Mouse (Mus musculus): ENCODE measurements around the gene Fgfbp3.
"Not testable (repeated sequence)": the region's sequence is repeated elsewhere in the genome, so short reads cannot be mapped to it uniquely, and the experiment has no call there.

Gene Fgfbp3

DNA sequence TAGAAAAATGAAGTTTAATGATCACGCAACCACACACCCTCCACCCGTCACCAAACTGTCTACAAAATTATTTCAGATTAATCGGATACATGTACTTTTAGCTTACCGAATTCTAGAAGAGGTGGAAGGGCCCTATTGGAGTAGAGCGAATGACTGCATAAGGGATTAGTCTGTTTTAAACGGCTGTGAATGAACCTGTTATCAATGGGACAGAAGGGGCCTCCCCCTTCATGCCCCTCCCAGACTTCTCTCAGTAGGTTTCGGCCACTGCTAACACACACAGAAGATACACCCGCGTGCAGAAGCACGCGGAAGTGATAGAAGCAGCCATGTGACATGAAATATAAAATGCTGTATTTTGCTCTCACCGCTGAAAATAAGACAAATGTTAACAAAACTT, at the start of gene Fgfbp3:
Gene Fgfbp3, minus strand, starts transcription at position 150 of the 400 bp plus-strand sequence.
- peak; percentile 38 for DNase-seq

DNA sequence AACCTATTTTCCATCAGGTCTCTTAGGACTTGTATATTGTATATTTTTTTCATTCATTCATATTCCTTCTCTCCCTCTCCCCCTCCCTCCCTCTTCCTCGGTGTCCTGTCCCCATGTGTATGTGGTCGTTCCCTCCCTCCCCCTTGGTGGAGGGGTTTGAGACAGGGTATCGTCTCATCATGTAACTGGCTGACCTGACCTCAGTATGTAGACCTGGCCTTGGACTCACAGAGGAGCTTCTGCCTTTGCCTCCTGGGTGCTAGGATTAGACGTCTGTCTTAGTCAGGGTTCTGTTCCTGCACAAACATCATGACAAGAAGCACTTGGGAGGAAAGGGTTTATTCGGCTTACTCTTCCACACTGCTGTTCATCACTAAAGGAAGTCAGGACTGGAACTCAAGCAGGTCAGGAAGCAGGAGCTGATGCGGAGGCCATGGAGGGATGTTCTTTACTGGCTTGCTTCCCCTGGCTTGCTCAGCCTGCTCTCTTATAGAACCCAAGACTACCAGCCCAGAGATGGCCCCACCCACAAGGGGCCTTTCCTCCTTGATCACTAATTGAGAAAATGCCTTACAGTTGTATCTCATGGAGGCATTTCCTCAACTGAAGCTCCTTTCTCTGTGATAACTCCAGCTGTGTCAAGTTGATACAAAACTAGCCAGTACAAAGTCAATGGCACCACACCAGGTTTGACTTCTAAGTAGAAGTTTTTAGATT, 43.3 kb upstream of the Fgfbp3 start:
- DNase-seq: not testable (repeated sequence)

DNA sequence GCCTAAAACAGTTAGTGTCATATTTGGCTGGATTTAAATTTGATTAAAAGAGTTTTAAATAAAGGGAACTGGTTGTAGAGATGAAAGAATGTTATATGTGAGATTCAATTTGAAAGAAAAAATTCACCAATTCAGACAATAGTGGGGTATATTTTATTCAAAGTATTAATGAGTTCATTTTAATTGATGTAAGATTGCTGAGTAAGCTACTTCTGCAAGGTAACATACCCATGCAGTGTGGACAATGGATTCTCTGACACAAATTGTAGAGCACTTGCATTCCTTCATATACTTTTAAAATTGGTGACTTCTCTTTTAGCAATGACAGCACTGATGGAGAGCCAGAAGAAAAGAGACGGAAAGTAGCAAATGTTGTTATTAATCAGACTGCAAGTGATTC, 41.9 kb upstream of the Fgfbp3 start:
- no peak for DNase-seq

DNA sequence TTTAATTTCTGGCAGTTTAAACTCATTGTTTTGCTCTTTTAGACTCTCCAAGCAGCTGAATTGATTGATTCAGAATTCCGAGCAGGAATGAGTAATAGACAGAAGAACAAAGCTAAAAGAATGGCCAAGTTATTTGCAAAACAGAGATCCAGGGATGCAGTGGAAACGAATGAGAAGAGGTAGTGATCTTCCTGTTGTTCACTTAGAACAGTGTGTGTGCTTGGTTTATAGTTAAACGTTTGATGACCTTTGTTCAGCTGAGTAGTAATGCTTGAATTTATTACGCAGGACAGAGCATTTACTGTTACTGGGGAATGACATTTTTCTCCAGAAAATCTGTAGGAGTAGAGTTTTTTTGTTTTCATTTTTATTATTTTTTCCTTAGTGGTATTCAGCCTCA, 38.9 kb upstream of the Fgfbp3 start:
- no peak for DNase-seq

DNA sequence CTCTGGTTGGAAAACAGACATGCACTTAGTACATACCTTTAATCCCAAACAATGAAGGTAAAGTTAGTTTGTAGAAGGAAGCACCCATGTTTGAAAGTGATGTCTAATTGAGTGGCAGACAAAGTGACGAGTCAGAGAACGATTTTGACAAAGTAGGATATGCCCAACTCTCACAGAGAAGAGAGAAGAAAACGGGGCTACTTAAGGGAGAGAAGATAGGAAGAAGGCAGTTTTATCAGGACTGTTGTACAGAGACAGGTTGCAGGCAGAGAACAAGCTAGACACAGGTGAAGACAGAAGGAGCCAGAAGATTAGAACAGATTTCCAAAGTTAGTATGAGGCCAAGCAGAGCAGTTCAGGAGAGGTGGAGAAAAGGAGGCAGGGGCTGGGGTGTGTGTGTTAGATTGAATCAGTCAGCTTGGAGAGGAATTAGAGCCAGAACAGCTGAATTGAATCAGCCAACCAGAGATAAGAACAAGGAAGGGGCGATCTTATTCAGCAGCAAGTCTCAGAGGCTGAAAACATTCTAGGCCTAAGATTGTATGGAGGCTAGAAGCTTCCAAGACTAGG, 34.3 kb upstream of the Fgfbp3 start:
- DNase-seq: no peak

DNA sequence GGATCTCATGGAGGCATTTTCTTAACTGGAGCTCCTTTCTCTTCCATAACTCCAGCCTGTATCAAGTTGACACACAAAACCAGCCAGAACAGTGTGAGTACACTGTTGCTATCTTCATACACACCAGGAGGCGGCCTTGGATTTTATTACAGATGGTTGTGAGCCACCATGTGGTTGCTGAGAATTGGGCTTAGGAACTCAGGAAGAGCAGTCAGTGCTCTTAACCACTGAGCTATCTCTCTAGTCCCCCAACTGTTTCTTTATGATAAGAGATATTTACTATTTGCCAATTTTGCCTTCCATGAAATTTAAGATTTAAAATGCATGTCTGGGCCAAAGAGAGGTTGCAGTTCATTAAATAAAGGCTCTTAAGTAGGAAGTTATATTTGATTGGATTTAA, 20.6 kb upstream of the Fgfbp3 start:
- DNase-seq: no peak

DNA sequence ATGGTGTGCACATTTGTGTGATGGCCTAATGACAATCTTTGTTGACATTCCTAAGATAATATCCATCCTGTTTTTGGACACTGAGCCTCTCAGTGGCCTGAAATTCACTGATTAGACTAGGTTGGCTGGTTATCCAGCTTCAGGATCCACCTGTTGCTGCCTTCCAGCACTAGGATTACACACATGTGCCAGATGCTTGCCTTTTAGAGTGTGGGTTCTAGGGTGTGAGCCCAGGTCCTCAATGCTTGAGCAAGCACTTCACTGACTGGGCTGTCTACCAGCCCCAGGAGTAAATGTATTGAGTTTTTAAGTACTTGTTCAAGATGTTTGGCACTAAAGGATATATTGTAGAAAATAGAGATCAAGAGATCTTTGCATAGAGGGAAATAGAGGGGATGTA, 18.6 kb upstream of the Fgfbp3 start:
- no peak for DNase-seq

DNA sequence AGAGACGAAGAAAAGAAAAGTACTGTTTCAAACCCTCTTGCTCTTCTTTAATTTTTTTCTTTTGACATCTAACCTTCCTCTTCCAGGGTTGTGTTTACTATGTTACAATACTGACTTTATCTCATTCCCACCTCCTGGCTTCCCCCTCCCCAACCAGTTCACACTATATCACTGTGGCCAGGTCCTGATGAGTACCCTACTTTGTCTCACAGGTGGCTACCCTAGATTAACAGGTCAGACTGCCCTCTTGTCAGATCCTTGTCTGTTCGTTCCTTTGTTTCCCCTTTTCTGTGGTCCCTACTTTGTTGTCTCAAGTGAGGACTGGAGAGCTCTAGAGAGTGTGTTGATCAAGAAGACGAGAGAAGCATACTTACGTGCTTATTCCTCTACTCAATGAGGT, 16.9 kb upstream of the Fgfbp3 start:
- DNase-seq: no peak

DNA sequence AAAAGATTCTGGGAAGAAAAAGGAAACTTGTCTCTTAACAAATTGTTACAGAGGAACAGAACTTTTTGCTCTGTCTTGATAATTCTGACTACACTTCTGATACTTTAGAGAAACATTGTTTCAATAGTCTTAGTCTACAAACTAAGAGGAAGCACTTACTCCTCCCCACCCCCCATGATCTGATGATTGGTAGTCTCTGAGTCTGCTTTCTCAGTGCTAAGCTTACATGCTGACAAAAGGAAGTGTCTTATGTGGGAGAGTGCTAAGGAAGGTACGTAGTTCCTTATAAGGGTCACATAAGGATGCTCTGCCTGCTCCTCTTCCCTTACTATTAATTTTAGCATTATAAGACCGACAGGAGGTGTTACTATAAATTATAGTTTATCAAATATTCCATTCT, 13.2 kb upstream of the Fgfbp3 start:
- no peak for DNase-seq

DNA sequence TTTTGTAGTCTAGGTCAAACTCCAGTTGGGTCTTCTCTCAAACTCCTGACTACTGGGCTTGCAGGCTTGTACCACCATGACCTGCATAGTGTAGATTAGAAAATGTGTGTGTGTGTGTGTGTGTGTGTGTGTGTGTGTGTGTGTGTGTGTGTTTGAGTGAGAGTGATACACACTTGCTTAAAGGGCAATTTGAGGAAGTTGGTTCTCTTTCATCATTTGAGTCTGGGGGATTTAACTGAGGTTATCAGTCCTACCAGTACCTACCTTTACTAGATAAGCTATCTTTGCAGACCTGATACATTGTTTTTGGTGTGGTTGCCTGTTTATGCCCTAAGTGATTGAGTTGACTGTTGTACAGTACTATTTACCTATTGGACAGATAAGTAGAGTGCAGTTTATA, 12.7 kb upstream of the Fgfbp3 start:
- no peak for DNase-seq

DNA sequence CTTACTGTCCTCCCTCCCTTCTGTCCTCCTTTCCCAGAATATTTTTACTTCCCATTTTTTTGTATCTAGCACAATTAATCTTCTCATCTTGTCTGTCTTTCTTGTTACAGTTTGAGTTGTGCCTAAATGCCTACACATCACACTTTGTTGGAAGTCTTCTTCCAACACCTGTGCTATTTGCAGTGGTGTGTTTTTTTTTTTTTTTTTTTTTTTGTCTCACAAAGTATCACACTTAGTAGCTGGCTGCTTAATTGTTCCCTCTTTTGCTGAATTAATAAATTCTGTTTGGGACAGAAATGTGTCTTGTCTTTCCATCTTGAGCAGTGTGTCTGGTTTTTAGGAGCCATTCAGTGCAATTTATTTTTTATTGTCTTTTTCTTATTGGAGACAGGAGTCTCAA, 10.4 kb upstream of the Fgfbp3 start:
- no peak for DNase-seq

DNA sequence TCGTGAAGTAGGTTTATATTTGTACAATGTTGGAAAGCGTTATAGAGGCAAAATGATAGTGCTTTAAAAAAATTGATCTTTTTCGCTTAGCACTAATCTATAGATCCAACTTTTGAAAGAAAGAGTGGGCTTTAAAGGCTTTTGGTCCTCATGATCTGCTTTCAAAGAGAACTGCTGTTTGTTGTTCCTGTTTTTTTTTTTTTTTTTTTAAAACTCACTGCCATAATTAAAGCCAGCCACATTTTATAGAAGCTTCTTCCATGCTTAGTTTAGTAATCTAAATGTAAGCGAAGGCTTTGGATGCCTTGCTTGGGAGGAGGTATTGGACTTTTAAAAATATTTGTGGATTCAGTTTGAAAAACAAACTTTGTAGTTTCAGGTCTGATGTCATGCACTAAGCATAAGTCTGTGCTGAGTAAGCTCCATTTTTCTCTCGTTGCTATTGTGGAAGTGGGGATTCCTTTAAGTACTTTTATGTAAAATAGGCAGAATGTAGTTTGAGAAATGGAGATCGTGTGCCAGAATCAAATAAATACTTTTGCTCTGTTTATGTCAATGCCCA, 8.5 kb upstream of the Fgfbp3 start:
- DNase-seq: no peak

DNA sequence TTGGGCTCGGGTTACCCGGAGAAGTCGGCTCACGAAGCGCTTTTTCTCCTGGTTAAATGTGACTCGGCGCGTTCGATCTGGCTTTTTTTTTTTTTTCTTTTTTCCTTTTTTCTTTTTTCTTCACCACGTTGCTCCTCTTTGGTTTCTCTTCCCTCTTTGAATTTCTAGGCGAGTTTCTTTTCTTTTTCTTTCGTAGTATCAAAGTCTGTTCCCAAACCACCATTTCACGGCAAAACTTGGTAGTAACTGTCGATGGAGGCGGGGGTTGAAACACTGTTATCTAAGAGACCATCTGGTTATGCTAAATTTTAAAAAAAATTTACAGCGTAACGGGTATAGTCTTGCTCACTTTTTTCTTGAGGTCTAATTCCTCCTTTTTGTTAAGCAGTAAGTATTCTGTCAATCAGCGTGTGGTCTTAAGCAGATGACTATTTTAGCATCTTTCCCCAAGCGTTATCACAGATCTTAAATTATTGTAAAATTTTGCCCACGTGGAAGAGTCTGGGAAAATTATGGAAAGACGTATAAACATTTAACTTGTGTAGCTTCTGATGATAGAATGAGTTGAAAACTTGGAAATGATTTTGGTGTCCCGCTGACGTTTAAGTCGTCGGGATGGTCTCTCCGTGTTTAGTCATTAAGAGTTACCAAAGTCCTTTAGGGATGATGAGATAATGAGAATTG, 7.3 kb upstream of the Fgfbp3 start:
- DNase-seq: no peak

DNA sequence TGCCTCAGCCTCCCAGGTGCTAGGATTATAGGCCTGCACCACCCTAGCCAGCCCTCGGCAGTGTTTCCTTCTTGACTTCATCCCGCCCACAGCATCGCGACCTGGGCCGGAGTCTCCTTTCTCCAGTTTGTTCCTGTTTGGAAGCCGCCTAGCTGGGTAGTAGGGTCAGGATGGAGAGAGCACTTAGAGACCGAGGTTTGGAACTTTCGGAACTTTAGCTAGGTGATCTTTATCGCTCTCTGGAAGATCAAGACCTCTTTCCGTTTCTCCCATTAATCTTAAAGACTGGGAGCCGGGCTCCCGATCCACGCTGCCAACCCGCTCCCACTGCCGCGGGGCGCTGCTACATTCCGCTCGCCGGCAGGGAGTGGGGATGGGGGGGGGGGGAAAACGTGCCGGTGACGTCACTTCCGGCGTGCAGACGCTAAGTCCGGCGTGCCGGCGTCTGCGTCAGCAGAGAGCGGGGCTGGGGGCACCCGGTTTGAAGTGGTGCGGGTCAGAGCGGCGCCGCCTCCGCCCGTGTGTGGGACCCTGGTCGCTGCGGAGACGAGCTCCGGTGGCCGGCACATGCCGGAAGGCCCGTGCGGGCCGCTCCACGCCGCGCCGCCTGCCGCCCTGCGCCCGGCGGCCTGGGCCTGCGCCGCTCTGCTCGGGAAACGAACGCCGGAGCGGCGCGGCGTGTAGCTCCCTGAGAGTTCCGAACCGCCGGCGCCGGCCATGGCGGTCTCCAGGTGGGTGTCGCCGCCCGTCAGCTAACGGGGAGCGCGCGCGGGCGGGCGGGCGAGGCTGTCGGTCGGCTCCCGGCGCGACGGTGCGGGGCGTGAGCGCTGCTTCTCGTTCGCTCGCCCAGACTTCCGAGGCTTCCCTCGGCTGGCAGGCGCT, 6.5 kb upstream of the Fgfbp3 start, which contains the start of gene Btaf1:
Gene Btaf1, plus strand, starts transcription at position 409 of the 882 bp plus-strand sequence.
- DNase-seq: peak; percentile 95

DNA sequence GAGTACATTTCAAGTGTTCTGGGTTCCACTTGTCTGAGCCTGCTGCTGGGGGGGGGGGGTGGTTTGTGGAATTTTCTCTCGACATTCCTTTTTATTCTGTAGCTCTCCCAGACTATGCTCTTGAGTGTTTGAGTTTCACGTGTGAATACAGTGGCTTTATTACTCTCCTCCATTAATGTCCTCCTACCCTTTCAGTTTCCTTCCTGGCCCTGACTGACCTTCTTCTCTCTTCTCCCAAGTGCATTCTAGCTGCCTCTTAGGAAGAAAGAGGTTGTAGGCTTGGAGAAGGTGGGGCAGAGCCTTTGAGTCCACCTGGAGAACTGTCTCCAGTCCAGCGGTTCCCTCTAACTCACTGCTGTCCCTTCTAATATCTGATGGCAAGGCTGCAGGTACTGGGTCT, 3.5 kb upstream of the Fgfbp3 start:
- DNase-seq: no peak

DNA sequence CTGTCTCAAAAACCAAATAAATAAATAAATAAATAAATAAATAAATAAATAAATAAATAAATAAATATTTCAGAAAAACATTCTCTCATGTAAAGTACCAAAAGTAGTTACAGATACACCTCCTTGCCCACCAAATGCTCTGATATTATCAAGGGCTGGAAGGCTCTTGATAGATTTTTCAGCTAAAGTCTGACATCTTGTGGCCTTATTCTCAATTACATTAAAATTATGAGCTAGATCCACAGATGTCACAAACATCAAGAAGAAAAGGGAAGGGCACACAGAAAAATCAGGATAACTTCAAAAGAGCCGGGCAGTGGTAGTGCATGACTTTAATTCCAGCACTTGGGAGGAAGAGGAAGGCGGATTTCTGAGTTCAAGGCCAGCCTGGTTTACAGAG, 2.6 kb upstream of the Fgfbp3 start:
- peak; percentile 80 for DNase-seq

DNA sequence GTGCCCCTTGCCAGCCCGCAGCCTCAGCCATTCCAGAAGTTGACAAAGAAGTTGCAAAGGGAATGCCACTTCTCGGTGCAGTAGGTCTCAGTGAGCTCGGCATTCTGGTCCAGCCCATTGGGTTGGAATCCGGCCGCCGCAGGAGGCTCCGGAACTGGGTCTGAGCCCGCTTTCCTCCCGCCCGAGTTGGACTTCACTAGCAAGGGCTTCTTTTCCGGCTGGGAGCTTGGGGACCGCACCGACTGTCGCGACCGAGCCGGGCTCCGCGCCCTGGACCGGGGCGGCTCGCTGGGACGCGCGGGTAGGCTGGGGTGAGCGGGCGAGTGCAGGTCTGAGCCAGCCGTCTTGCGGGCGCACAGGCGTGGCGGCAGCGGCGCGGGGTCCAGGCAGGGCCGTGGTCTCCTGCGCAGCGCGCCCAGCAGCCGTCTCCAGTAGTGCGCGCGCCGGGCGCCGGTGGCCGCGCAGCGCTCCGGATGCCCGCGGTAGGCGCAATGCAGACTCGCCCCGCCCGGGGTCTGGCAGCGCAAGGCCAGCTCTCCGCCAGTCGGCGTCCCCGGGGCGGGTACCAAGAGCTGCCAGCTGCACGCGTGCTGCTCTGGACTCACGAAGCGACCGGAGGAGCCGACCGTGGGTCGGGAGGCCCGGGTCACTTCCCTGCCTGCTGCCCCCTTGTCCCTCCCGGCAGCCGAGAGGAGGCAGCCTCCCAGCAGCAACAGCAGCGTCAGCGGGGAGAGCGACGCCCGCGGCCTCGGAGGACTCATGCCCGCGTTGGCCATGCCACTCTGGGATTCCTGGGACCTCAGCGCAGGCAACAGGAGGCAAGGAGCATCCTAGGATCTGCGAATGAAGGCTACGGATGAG, 744 bp downstream of the Fgfbp3 start:
- DNase-seq: peak; percentile 93

DNA sequence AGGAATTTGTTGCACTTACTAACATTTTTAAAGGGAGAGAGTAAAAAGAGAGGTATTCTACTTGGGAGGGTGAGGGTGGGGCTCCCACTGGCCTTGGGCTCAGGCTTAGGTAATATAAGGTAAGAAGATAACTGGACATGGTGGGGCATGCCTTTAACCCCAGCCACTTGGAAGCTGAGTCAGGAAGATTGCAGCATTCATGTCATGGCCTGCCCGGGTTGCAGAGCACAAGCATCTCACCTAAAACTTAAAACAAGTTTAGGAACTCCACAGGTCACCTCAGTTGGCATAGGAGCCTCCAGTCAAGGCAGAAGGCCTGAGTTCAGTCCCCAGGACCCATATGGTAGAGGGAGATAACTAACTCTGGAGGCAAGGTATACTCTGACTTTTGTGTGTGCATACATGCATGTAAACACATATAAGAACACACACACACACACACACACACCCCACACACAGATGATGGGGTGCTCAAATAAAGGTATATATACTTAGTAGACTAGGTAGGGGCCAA, 2.5 kb downstream of the Fgfbp3 start:
- no peak for DNase-seq

DNA sequence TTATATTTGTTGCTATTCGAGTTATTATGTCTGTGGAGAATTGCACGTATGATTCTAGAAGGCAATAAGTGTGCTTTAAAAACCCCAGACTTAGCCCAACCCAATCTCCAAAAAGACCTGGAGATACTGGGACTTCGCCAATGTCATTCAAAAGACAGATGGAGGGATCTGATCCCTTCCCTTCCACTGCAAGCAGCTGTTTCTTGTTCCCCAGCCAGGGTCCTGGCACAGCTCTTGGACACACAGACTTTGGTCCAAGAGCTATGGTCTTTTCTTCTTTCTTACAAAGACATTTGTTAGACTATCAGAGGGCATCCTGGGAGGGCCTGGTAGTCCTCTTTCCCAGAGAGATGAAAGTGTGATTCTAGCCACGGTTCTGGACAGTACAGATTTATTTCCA, 3.2 kb downstream of the Fgfbp3 start:
- DNase-seq: no peak

DNA sequence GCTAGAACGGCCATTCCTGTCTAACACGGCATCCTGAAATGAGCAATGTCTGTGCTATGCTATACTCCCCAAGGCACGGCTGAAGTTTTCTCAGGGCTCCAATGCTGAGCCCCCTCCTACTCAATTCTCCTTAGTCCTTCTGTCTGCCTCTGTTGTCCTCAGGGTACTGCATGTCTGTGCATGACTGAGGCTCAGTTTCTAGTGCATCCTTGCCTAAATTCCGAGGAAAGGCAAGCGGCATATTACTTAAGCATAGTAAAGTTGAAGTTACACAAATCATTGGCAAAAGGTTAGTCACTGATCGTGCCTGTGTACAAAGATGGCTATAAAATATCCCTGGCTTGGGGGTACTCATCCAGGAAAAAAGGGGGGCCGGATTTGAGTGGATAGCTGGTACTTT, 6.4 kb downstream of the Fgfbp3 start:
- no peak for DNase-seq

DNA sequence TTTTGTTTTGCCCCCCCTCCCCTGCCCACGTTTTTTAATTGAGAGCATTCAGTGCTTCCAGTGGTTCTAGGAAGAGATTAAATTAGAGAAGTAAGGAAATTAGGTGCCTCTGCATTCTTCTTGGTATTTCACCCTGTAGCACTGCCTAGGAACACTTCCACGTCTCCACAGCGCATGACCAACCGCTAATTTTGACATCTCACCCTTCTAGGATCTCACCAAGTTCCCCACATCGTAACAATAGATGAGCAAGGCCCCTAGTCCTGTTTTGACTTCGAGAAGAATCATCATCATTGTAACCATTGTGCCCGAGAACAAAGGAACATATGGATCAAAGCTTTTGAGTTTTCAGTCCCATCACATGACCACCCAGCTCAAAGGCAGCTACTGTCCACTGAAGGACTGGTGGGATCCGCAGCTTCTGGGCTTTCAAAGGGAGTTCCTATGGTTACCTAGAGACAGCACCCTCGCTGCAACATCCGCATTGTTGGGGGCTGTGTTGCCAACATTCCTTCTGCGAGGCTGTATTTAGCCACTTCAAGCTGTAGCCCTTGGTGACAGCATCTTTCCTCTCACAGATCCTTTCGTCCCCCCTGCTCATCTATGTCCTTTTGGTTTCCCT, 8.9 kb downstream of the Fgfbp3 start:
- peak; percentile 93 for DNase-seq

Measured in retina, postnatal 1 day (tissue).